Mouse (Mus musculus) Patski (cell line): Measurements from ENCODE around the gene Nptx1. TPM values are rescaled to one million over a fixed set of nuclear protein-coding genes. Genes with fewer than 3 reads are reported as not detected.

Experiments used
- ATAC-seq: fragments of 100-300 bp; one replicate; pipeline ENCODE4 v1.8.0; 2021
- CTCF ChIA-PET: fragments of 350-600 bp; sonication (Branson Sonifier 250); formaldehyde crosslinking; loops from one replicate; lab custom pipeline; 2022; ENCODE audit warnings: inconsistent platforms; lab: Charles Lee
- POLR2A ChIA-PET: fragments of 350-600 bp; sonication (Branson Sonifier 250); formaldehyde crosslinking; loops from one replicate; lab custom pipeline; 2022; ENCODE audit warnings: antibody characterized with exemption, inconsistent platforms; lab: Charles Lee
- DNase-seq: peaks from one replicate; pipeline ENCODE4 v3.0.0-alpha.2; 2011; ENCODE audit warnings: low read depth, low spot score
- H3K27me3 ChIP-seq: fragments of 371-371 bp; one replicate; pipeline ENCODE4 v1.5.1; 2021
- CTCF ChIP-seq: fragments of 100-300 bp; IDR thresholded peaks from one replicate; pipeline ENCODE4 v1.5.1; 2021
- in situ Hi-C: fragments of 300-500 bp; cut with MboI; formaldehyde crosslinking; loops from 3 replicates; pipeline ENCODE4 v1.11.1; 2018; ENCODE audit warnings: low pct_unique_long_range_greater_than_20kb, mixed read lengths
- polyA plus RNA-seq: library from polyadenylated mRNA; unstranded; gene quantifications from one replicate; pipeline ENCODE4 v1.2.3, GENCODE M21; 2021

Nptx1 gene
- polyA plus RNA-seq, result 0.06 TPM

GRCm38 (mm10) chr11:119547183-119547921, at the start of gene Nptx1:
TSS of gene Nptx1 (minus strand) at chr11:119547753.
- POLR2A ChIA-PET, result no interaction called here
- DNase-seq (no peak), ATAC-seq (no peak)
- in situ Hi-C loops, result no loop called here
- CTCF ChIA-PET, result no interaction called here
- peaks cover 57% of the 10 kb centered on the region for H3K27me3 ChIP-seq
- no peak for TF ChIP-seq CTCF

- ChIA-PET CTCF (no interaction called here), POLR2A (no interaction called here)
- peaks cover 6% of the 10 kb centered on the region for H3K27me3 ChIP-seq
- ATAC-seq, result no peak
- in situ Hi-C loops, result no loop called here
- TF ChIP-seq CTCF, result no peak
- DNase-seq, result no peak
Measured at GRCm38 (mm10) chr11:119593966-119594365, 46.4 kb upstream of the Nptx1 start.

- no peak for TF ChIP-seq CTCF
- ChIA-PET POLR2A (no interaction called here), CTCF (no interaction called here)
- ATAC-seq (no peak), DNase-seq (no peak)
- in situ Hi-C loops, result no loop called here
- peaks cover 34% of the 10 kb centered on the region for H3K27me3 ChIP-seq
Measured at GRCm38 (mm10) chr11:119589242-119589641, 41.7 kb upstream of the Nptx1 start.

- DNase-seq (no peak), ATAC-seq (no peak)
- in situ Hi-C loops, result no loop called here
- POLR2A ChIA-PET, result interaction anchor here (0.5 kb wide), 1 partner anchor 10 kb away, joined by 3 read pairs; no protein-coding TSS in a partner anchor
- peaks cover 34% of the 10 kb centered on the region for H3K27me3 ChIP-seq
- no peak for TF ChIP-seq CTCF
- CTCF ChIA-PET, result interaction anchor here (1.5 kb wide), 1 partner anchor 8 kb away, joined by 5 read pairs; no protein-coding TSS in a partner anchor
Measured at GRCm38 (mm10) chr11:119587112-119587511, 39.6 kb upstream of the Nptx1 start.

- TF ChIP-seq CTCF, result no peak
- peaks cover 34% of the 10 kb centered on the region for H3K27me3 ChIP-seq
- CTCF ChIA-PET, result interaction anchor here (1.5 kb wide), 1 partner anchor 9 kb away, joined by 5 read pairs; no protein-coding TSS in a partner anchor
- POLR2A ChIA-PET, result interaction anchor here (0.5 kb wide), 1 partner anchor 10 kb away, joined by 3 read pairs; no protein-coding TSS in a partner anchor
- ATAC-seq (no peak), DNase-seq (no peak)
- in situ Hi-C loops, result no loop called here
Measured at GRCm38 (mm10) chr11:119586511-119586910, 39.0 kb upstream of the Nptx1 start.

GRCm38 (mm10) chr11:119577721-119578120, 30.2 kb upstream of the Nptx1 start:
- DNase-seq (no peak), ATAC-seq (no peak)
- CTCF ChIA-PET, result interaction anchor here (1.2 kb wide), 1 partner anchor 35 kb away, joined by 4 read pairs; no protein-coding TSS in a partner anchor
- no peaks in the 10 kb centered on the region for H3K27me3 ChIP-seq
- in situ Hi-C loops, result no loop called here
- no peak for TF ChIP-seq CTCF
- POLR2A ChIA-PET, result no interaction called here

GRCm38 (mm10) chr11:119576855-119577254, 29.3 kb upstream of the Nptx1 start:
- in situ Hi-C loops, result no loop called here
- no peak for TF ChIP-seq CTCF
- CTCF ChIA-PET, result no interaction called here
- ATAC-seq (no peak), DNase-seq (no peak)
- POLR2A ChIA-PET, result no interaction called here
- H3K27me3 ChIP-seq, result no peaks in the 10 kb centered on the region

- DNase-seq, result no peak
- peaks cover 9% of the 10 kb centered on the region for H3K27me3 ChIP-seq
- in situ Hi-C loops, result no loop called here
- ChIA-PET POLR2A (no interaction called here), CTCF (no interaction called here)
- no peak for TF ChIP-seq CTCF
- ATAC-seq, result no peak
Measured at GRCm38 (mm10) chr11:119572316-119573010, 24.9 kb upstream of the Nptx1 start.

GRCm38 (mm10) chr11:119566188-119566587, 18.6 kb upstream of the Nptx1 start:
- ChIA-PET CTCF (interaction anchor here (1.0 kb wide), 1 partner anchor 250 kb away, joined by 3 read pairs; no protein-coding TSS in a partner anchor), POLR2A (no interaction called here)
- ATAC-seq, result no peak
- no peak for DNase-seq
- no peak for TF ChIP-seq CTCF
- peaks cover 31% of the 10 kb centered on the region for H3K27me3 ChIP-seq
- in situ Hi-C loops, result no loop called here

- ChIA-PET POLR2A (interaction anchor here (0.7 kb wide), 1 partner anchor 9 kb away, joined by 4 read pairs; no protein-coding TSS in a partner anchor), CTCF (interaction anchor here (1.0 kb wide), 1 partner anchor 250 kb away, joined by 3 read pairs; no protein-coding TSS in a partner anchor)
- peaks cover 27% of the 10 kb centered on the region for H3K27me3 ChIP-seq
- no peak for TF ChIP-seq CTCF
- ATAC-seq (no peak), DNase-seq (no peak)
- in situ Hi-C loops, result no loop called here
Measured at GRCm38 (mm10) chr11:119565684-119566083, 18.1 kb upstream of the Nptx1 start.
